Mouse (Mus musculus): Measurements from ENCODE around the gene Kdm5b. TPM values are rescaled to one million over a fixed set of nuclear protein-coding genes. Genes with fewer than 3 reads are reported as not detected.

The Kdm5b gene
- polyA plus RNA-seq, 1 experiment from 2014 or later: 69.6 TPM

GRCm38 (mm10) chr1:134638522-134638921 lies 78.6 kb downstream of the Kdm5b start:
- no peak overlapping the region for H3K27ac ChIP-seq (replicated peaks)
- H3K4me1 ChIP-seq (replicated peaks): 0 out of 2 replicates have a peak, but pooled peaks cover 3% of the 10 kb centered on the region
- H3K36me3 ChIP-seq: peaks cover 9% of the 10 kb centered on the region
- no peaks in the 10 kb centered on the region for H3K9me3 ChIP-seq
- no peaks in the 10 kb centered on the region for H3K27me3 ChIP-seq
- 28% methylated on average over 7 of the region's 7 CpGs for WGBS
- no peak overlapping the region for H3K4me3 ChIP-seq
- no peak overlapping the region for H3K4me2 ChIP-seq
- ATAC-seq (ENCODE audit: low FRiP score, low read depth): no peak
- H3K9ac ChIP-seq: no peak overlapping the region

GRCm38 (mm10) chr1:134639460-134639859 lies 79.5 kb downstream of the Kdm5b start:
- no peak overlapping the region for H3K9ac ChIP-seq
- H3K4me1 ChIP-seq (replicated peaks): 0 out of 2 replicates have a peak, but pooled peaks cover 3% of the 10 kb centered on the region
- H3K4me3 ChIP-seq: no peak overlapping the region
- no peak for ATAC-seq (ENCODE audit: low FRiP score, low read depth)
- no peaks in the 10 kb centered on the region for H3K27me3 ChIP-seq
- no peak overlapping the region for H3K27ac ChIP-seq (replicated peaks)
- H3K36me3 ChIP-seq: peaks cover 5% of the 10 kb centered on the region; the same call in 1 of the 2 replicates
- WGBS: 76% methylated on average over 6 of the region's 6 CpGs
- no peaks in the 10 kb centered on the region for H3K9me3 ChIP-seq
- no peak overlapping the region for H3K4me2 ChIP-seq

GRCm38 (mm10) chr1:134641507-134641906 lies 81.5 kb downstream of the Kdm5b start:
- H3K9me3 ChIP-seq: no peaks in the 10 kb centered on the region
- no peak overlapping the region for H3K4me3 ChIP-seq
- 28% methylated on average over 3 of the region's 3 CpGs for WGBS
- peaks cover 15% of the 10 kb centered on the region for H3K4me1 ChIP-seq (replicated peaks)
- no peak for ATAC-seq (ENCODE audit: low FRiP score, low read depth)
- no peak overlapping the region for H3K27ac ChIP-seq (replicated peaks)
- no peak overlapping the region for H3K9ac ChIP-seq
- H3K36me3 ChIP-seq: no peaks in the 10 kb centered on the region
- peaks cover 5% of the 10 kb centered on the region for H3K27me3 ChIP-seq
- H3K4me2 ChIP-seq: no peak overlapping the region

GRCm38 (mm10) chr1:134643702-134644101 lies 83.7 kb downstream of the Kdm5b start:
- no peak for ATAC-seq (ENCODE audit: low FRiP score, low read depth)
- H3K4me2 ChIP-seq: no peak overlapping the region
- H3K4me3 ChIP-seq: no peak overlapping the region
- H3K9me3 ChIP-seq: no peaks in the 10 kb centered on the region
- 77% methylated on average over 6 of the region's 6 CpGs for WGBS
- no peak overlapping the region for H3K27ac ChIP-seq (replicated peaks)
- peaks cover 25% of the 10 kb centered on the region for H3K4me1 ChIP-seq (replicated peaks)
- H3K36me3 ChIP-seq: no peaks in the 10 kb centered on the region
- peaks cover 24% of the 10 kb centered on the region for H3K27me3 ChIP-seq
- H3K9ac ChIP-seq: no peak overlapping the region

GRCm38 (mm10) chr1:134645408-134646200 lies 85.6 kb downstream of the Kdm5b start:
- Histone ChIP-seq H3K27ac (replicated peaks) (no peak overlapping the region), H3K4me2 (peak overlapping the region; percentile 88), H3K27me3 (peaks cover 29% of the 10 kb centered on the region), H3K9me3 (no peaks in the 10 kb centered on the region), H3K4me1 (replicated peaks) (peaks cover 25% of the 10 kb centered on the region), H3K9ac (peak overlapping the region; percentile 39; the same call in 1 of the 2 replicates), H3K4me3 (peak overlapping the region; percentile 51), H3K36me3 (no peaks in the 10 kb centered on the region)
- WGBS: 13% methylated on average over 16 of the region's 16 CpGs
- ATAC-seq (ENCODE audit: low FRiP score, low read depth): no peak

- H3K27me3 ChIP-seq: peaks cover 29% of the 10 kb centered on the region
- peaks cover 33% of the 10 kb centered on the region for H3K4me1 ChIP-seq (replicated peaks)
- H3K36me3 ChIP-seq: no peaks in the 10 kb centered on the region
- H3K9ac ChIP-seq: peak within 1 kb of the TSS; percentile 39
- H3K27ac ChIP-seq (replicated peaks): no peak within 1 kb of the TSS
- peak within 1 kb of the TSS; percentile 88 for H3K4me2 ChIP-seq
- peak; percentile 73 for ATAC-seq (ENCODE audit: low FRiP score, low read depth)
- peak within 1 kb of the TSS; percentile 51 for H3K4me3 ChIP-seq
- WGBS: 0% methylated on average over 60 of the region's 63 CpGs
- H3K9me3 ChIP-seq: no peaks in the 10 kb centered on the region
Observed at GRCm38 (mm10) chr1:134646261-134646962, 86.4 kb downstream of the Kdm5b start, which contains the start of gene Syt2. Gene Syt2 (plus strand): TSS chr1:134646677.

- Histone ChIP-seq H3K9me3 (no peaks in the 10 kb centered on the region), H3K27ac (replicated peaks) (no peak overlapping the region), H3K4me1 (replicated peaks) (peaks cover 38% of the 10 kb centered on the region), H3K36me3 (no peaks in the 10 kb centered on the region), H3K4me3 (peak overlapping the region; percentile 51), H3K4me2 (peak overlapping the region; percentile 88), H3K27me3 (peaks cover 29% of the 10 kb centered on the region), H3K9ac (peak overlapping the region; percentile 39)
- no peak for ATAC-seq (ENCODE audit: low FRiP score, low read depth)
- under 1% methylated on average over 28 of the region's 28 CpGs for WGBS
Observed at GRCm38 (mm10) chr1:134646963-134647282, 87.0 kb downstream of the Kdm5b start.

- H3K27ac ChIP-seq (replicated peaks): no peak overlapping the region
- H3K36me3 ChIP-seq: no peaks in the 10 kb centered on the region
- H3K4me3 ChIP-seq: peak overlapping the region; percentile 51
- H3K9ac ChIP-seq: no peak overlapping the region
- peaks cover 45% of the 10 kb centered on the region for H3K4me1 ChIP-seq (replicated peaks)
- H3K27me3 ChIP-seq: peaks cover 29% of the 10 kb centered on the region
- 31% methylated on average over 7 of the region's 7 CpGs for WGBS
- no peaks in the 10 kb centered on the region for H3K9me3 ChIP-seq
- H3K4me2 ChIP-seq: peak overlapping the region; percentile 88
- no peak for ATAC-seq (ENCODE audit: low FRiP score, low read depth)
Observed at GRCm38 (mm10) chr1:134647591-134647990, 87.6 kb downstream of the Kdm5b start.

- ATAC-seq (ENCODE audit: low FRiP score, low read depth): no peak
- Histone ChIP-seq H3K4me3 (no peak overlapping the region), H3K9ac (no peak overlapping the region), H3K27ac (replicated peaks) (peak overlapping the region; percentile 58; the same call in 1 of the 2 replicates), H3K27me3 (peaks cover 24% of the 10 kb centered on the region), H3K4me1 (replicated peaks) (peaks cover 46% of the 10 kb centered on the region), H3K9me3 (no peaks in the 10 kb centered on the region), H3K36me3 (no peaks in the 10 kb centered on the region), H3K4me2 (no peak overlapping the region)
- WGBS: 75% methylated on average over 5 of the region's 5 CpGs
Observed at GRCm38 (mm10) chr1:134650816-134651215, 90.8 kb downstream of the Kdm5b start.

GRCm38 (mm10) chr1:134651268-134651850 lies 91.4 kb downstream of the Kdm5b start:
- ATAC-seq (ENCODE audit: low FRiP score, low read depth): peak; percentile 55; the same call in 1 of the 2 replicates
- Histone ChIP-seq H3K36me3 (no peaks in the 10 kb centered on the region), H3K27ac (replicated peaks) (peak overlapping the region; percentile 58), H3K9ac (no peak overlapping the region), H3K4me1 (replicated peaks) (peaks cover 40% of the 10 kb centered on the region), H3K9me3 (no peaks in the 10 kb centered on the region), H3K4me2 (0 out of 2 replicates have a peak overlapping the region, but pooled peaks have one; percentile 1), H3K27me3 (peaks cover 24% of the 10 kb centered on the region), H3K4me3 (no peak overlapping the region)
- WGBS: 43% methylated on average over 13 of the region's 13 CpGs

- Histone ChIP-seq H3K27ac (replicated peaks) (peak overlapping the region; percentile 58), H3K4me2 (0 out of 2 replicates have a peak overlapping the region, but pooled peaks have one; percentile 1), H3K4me1 (replicated peaks) (peaks cover 34% of the 10 kb centered on the region), H3K27me3 (peaks cover 22% of the 10 kb centered on the region), H3K9ac (no peak overlapping the region), H3K36me3 (no peaks in the 10 kb centered on the region), H3K9me3 (no peaks in the 10 kb centered on the region), H3K4me3 (no peak overlapping the region)
- WGBS: 28% methylated on average over 4 of the region's 4 CpGs
- ATAC-seq (ENCODE audit: low FRiP score, low read depth): peak; percentile 55
Observed at GRCm38 (mm10) chr1:134651851-134652398, 92.0 kb downstream of the Kdm5b start.
